Mouse (Mus musculus): ENCODE data around the gene Alkal2. TPM values are rescaled to one million over a fixed set of nuclear protein-coding genes. Genes with fewer than 3 reads are reported as not detected.

The Alkal2 gene
- polyA plus RNA-seq, 1 experiment from 2014 or later, result 1.3 TPM

GRCm38 (mm10) chr12:30883592-30883985, 533 bp upstream of the Alkal2 start:
- H3K9me3 ChIP-seq (replicated peaks; ENCODE audit: control insufficient read depth, low read length), result no peaks in the 10 kb centered on the region
- H3K4me2 ChIP-seq (ENCODE audit: low read depth, low read length), result peak overlapping the region; percentile 92
- H3K36me3 ChIP-seq (ENCODE audit: control insufficient read depth, insufficient read depth, low read length), result no peaks in the 10 kb centered on the region
- WGBS, result 24% methylated on average over 4 of the region's 4 CpGs
- no peak for ATAC-seq (ENCODE audit: insufficient read depth, low FRiP score)
- H3K9ac ChIP-seq (ENCODE audit: low read length), result peak overlapping the region; percentile 61; the same call in 1 of the 2 replicates
- peak overlapping the region; percentile 51 for H3K4me3 ChIP-seq (replicated peaks; ENCODE audit: low read length)
- no peak overlapping the region for H3K27ac ChIP-seq (ENCODE audit: low read length)
- peaks cover 45% of the 10 kb centered on the region for H3K27me3 ChIP-seq (ENCODE audit: control insufficient read depth, insufficient read depth, low read length)
- H3K4me1 ChIP-seq (ENCODE audit: control insufficient read depth, insufficient read depth, low read length), result peaks cover 6% of the 10 kb centered on the region; the same call in 1 of the 2 replicates

- Histone ChIP-seq H3K27me3 (ENCODE audit: control insufficient read depth, insufficient read depth, low read length) (peaks cover 45% of the 10 kb centered on the region), H3K9me3 (replicated peaks; ENCODE audit: control insufficient read depth, low read length) (no peaks in the 10 kb centered on the region), H3K4me1 (ENCODE audit: control insufficient read depth, insufficient read depth, low read length) (peaks cover 6% of the 10 kb centered on the region; the same call in 1 of the 2 replicates), H3K9ac (ENCODE audit: low read length) (peak overlapping the region; percentile 61), H3K4me2 (ENCODE audit: low read depth, low read length) (peak overlapping the region; percentile 92), H3K4me3 (replicated peaks; ENCODE audit: low read length) (peak overlapping the region; percentile 51), H3K36me3 (ENCODE audit: control insufficient read depth, insufficient read depth, low read length) (no peaks in the 10 kb centered on the region), H3K27ac (ENCODE audit: low read length) (no peak overlapping the region)
- WGBS, result 9% methylated on average over 39 of the region's 39 CpGs
- ATAC-seq (ENCODE audit: insufficient read depth, low FRiP score), result peak; percentile 29; the same call in 1 of the 2 replicates
These were observed 604 bp downstream of the Alkal2 start for GRCm38 (mm10) chr12:30884622-30885230.

- WGBS, result 64% methylated on average over 6 of the region's 6 CpGs
- H3K9ac ChIP-seq (ENCODE audit: low read length), result no peak overlapping the region
- H3K27me3 ChIP-seq (ENCODE audit: control insufficient read depth, insufficient read depth, low read length), result peaks cover 45% of the 10 kb centered on the region
These were observed 1.8 kb downstream of the Alkal2 start for GRCm38 (mm10) chr12:30885891-30886290.

GRCm38 (mm10) chr12:30888003-30888402, 3.9 kb downstream of the Alkal2 start:
- H3K9me3 ChIP-seq (replicated peaks; ENCODE audit: control insufficient read depth, low read length), result no peaks in the 10 kb centered on the region
- WGBS, result 89% methylated on average over 4 of the region's 4 CpGs
- peaks cover 38% of the 10 kb centered on the region for H3K27me3 ChIP-seq (ENCODE audit: control insufficient read depth, insufficient read depth, low read length)
- H3K9ac ChIP-seq (ENCODE audit: low read length), result no peak overlapping the region
- no peak overlapping the region for H3K4me3 ChIP-seq (replicated peaks; ENCODE audit: low read length)
- H3K36me3 ChIP-seq (ENCODE audit: control insufficient read depth, insufficient read depth, low read length), result no peaks in the 10 kb centered on the region
- H3K4me1 ChIP-seq (ENCODE audit: control insufficient read depth, insufficient read depth, low read length), result peaks cover 6% of the 10 kb centered on the region; the same call in 1 of the 2 replicates
- no peak for ATAC-seq (ENCODE audit: insufficient read depth, low FRiP score)
- no peak overlapping the region for H3K4me2 ChIP-seq (ENCODE audit: low read depth, low read length)
- no peak overlapping the region for H3K27ac ChIP-seq (ENCODE audit: low read length)

More at GRCm38 (mm10) chr12:30885891-30886290, 1.8 kb downstream of the Alkal2 start:
- Histone ChIP-seq H3K4me3 (replicated peaks; ENCODE audit: low read length) (no peak overlapping the region), H3K36me3 (ENCODE audit: control insufficient read depth, insufficient read depth, low read length) (no peaks in the 10 kb centered on the region), H3K4me1 (ENCODE audit: control insufficient read depth, insufficient read depth, low read length) (peaks cover 6% of the 10 kb centered on the region; the same call in 1 of the 2 replicates), H3K4me2 (ENCODE audit: low read depth, low read length) (no peak overlapping the region), H3K27ac (ENCODE audit: low read length) (no peak overlapping the region), H3K9me3 (replicated peaks; ENCODE audit: control insufficient read depth, low read length) (no peaks in the 10 kb centered on the region)
- ATAC-seq (ENCODE audit: insufficient read depth, low FRiP score), result no peak

GRCm38 (mm10) chr12:30890067-30890466, 5.9 kb downstream of the Alkal2 start:
- Histone ChIP-seq H3K27ac (ENCODE audit: low read length) (no peak overlapping the region), H3K4me1 (ENCODE audit: control insufficient read depth, insufficient read depth, low read length) (no peaks in the 10 kb centered on the region), H3K27me3 (ENCODE audit: control insufficient read depth, insufficient read depth, low read length) (peaks cover 17% of the 10 kb centered on the region), H3K9me3 (replicated peaks; ENCODE audit: control insufficient read depth, low read length) (no peaks in the 10 kb centered on the region), H3K4me3 (replicated peaks; ENCODE audit: low read length) (no peak overlapping the region), H3K36me3 (ENCODE audit: control insufficient read depth, insufficient read depth, low read length) (no peaks in the 10 kb centered on the region), H3K9ac (ENCODE audit: low read length) (no peak overlapping the region), H3K4me2 (ENCODE audit: low read depth, low read length) (no peak overlapping the region)
- 30% methylated on average over 5 of the region's 5 CpGs for WGBS
- no peak for ATAC-seq (ENCODE audit: insufficient read depth, low FRiP score)

GRCm38 (mm10) chr12:30891438-30891837, 7.3 kb downstream of the Alkal2 start:
- no peak for ATAC-seq (ENCODE audit: insufficient read depth, low FRiP score)
- WGBS, result 81% methylated on average over 7 of the region's 7 CpGs
- no peak overlapping the region for H3K4me3 ChIP-seq (replicated peaks; ENCODE audit: low read length)
- H3K27ac ChIP-seq (ENCODE audit: low read length), result no peak overlapping the region
- H3K9ac ChIP-seq (ENCODE audit: low read length), result no peak overlapping the region
- H3K36me3 ChIP-seq (ENCODE audit: control insufficient read depth, insufficient read depth, low read length), result no peaks in the 10 kb centered on the region
- H3K4me1 ChIP-seq (ENCODE audit: control insufficient read depth, insufficient read depth, low read length), result no peaks in the 10 kb centered on the region
- no peaks in the 10 kb centered on the region for H3K9me3 ChIP-seq (replicated peaks; ENCODE audit: control insufficient read depth, low read length)
- no peak overlapping the region for H3K4me2 ChIP-seq (ENCODE audit: low read depth, low read length)
- H3K27me3 ChIP-seq (ENCODE audit: control insufficient read depth, insufficient read depth, low read length), result 0 out of 2 replicates have a peak, but pooled peaks cover 5% of the 10 kb centered on the region

GRCm38 (mm10) chr12:30897039-30897438, 12.9 kb downstream of the Alkal2 start:
- no peaks in the 10 kb centered on the region for H3K27me3 ChIP-seq (ENCODE audit: control insufficient read depth, insufficient read depth, low read length)
- H3K9me3 ChIP-seq (replicated peaks; ENCODE audit: control insufficient read depth, low read length), result no peaks in the 10 kb centered on the region
- ATAC-seq (ENCODE audit: insufficient read depth, low FRiP score), result no peak
- no peak overlapping the region for H3K27ac ChIP-seq (ENCODE audit: low read length)
- WGBS, result 75% methylated on average over 4 of the region's 4 CpGs
- H3K36me3 ChIP-seq (ENCODE audit: control insufficient read depth, insufficient read depth, low read length), result no peaks in the 10 kb centered on the region
- no peak overlapping the region for H3K9ac ChIP-seq (ENCODE audit: low read length)
- no peak overlapping the region for H3K4me2 ChIP-seq (ENCODE audit: low read depth, low read length)
- H3K4me1 ChIP-seq (ENCODE audit: control insufficient read depth, insufficient read depth, low read length), result no peaks in the 10 kb centered on the region
- H3K4me3 ChIP-seq (replicated peaks; ENCODE audit: low read length), result no peak overlapping the region

- H3K4me2 ChIP-seq (ENCODE audit: low read depth, low read length), result no peak overlapping the region
- 0 out of 2 replicates have a peak, but pooled peaks cover 4% of the 10 kb centered on the region for H3K36me3 ChIP-seq (ENCODE audit: control insufficient read depth, insufficient read depth, low read length)
- H3K4me1 ChIP-seq (ENCODE audit: control insufficient read depth, insufficient read depth, low read length), result peaks cover 15% of the 10 kb centered on the region
- 90% methylated on average over 1 of the region's 1 CpGs for WGBS
- H3K9me3 ChIP-seq (replicated peaks; ENCODE audit: control insufficient read depth, low read length), result no peaks in the 10 kb centered on the region
- H3K4me3 ChIP-seq (replicated peaks; ENCODE audit: low read length), result no peak overlapping the region
- no peak overlapping the region for H3K9ac ChIP-seq (ENCODE audit: low read length)
- no peak for ATAC-seq (ENCODE audit: insufficient read depth, low FRiP score)
- no peak overlapping the region for H3K27ac ChIP-seq (ENCODE audit: low read length)
- no peaks in the 10 kb centered on the region for H3K27me3 ChIP-seq (ENCODE audit: control insufficient read depth, insufficient read depth, low read length)
These were observed 24.5 kb downstream of the Alkal2 start for GRCm38 (mm10) chr12:30908658-30909057.

- no peak for ATAC-seq (ENCODE audit: insufficient read depth, low FRiP score)
- no peaks in the 10 kb centered on the region for H3K27me3 ChIP-seq (ENCODE audit: control insufficient read depth, insufficient read depth, low read length)
- no peaks in the 10 kb centered on the region for H3K9me3 ChIP-seq (replicated peaks; ENCODE audit: control insufficient read depth, low read length)
- H3K27ac ChIP-seq (ENCODE audit: low read length), result no peak overlapping the region
- H3K4me1 ChIP-seq (ENCODE audit: control insufficient read depth, insufficient read depth, low read length), result peaks cover 15% of the 10 kb centered on the region
- 72% methylated on average over 2 of the region's 2 CpGs for WGBS
- H3K4me3 ChIP-seq (replicated peaks; ENCODE audit: low read length), result no peak overlapping the region; the same call in 1 of the 2 replicates
- H3K9ac ChIP-seq (ENCODE audit: low read length), result no peak overlapping the region
- H3K36me3 ChIP-seq (ENCODE audit: control insufficient read depth, insufficient read depth, low read length), result no peaks in the 10 kb centered on the region
- no peak overlapping the region for H3K4me2 ChIP-seq (ENCODE audit: low read depth, low read length)
These were observed 25.8 kb downstream of the Alkal2 start for GRCm38 (mm10) chr12:30909881-30910280.

All from stomach, embryonic 16.5 days (tissue).